Mouse (Mus musculus): ENCODE data around the gene Brd3os.

GRCm38 (mm10) chr2:27460163-27460562 is 18.0 kb downstream of the Brd3os start:
- no peak for TF ChIP-seq CTCF (IDR thresholded peaks at IDR 0.05; ENCODE audit: low read depth)
- TF ChIP-seq EP300 (IDR thresholded peaks at IDR 0.05; ENCODE audit: low read depth): no peak
